In genomic region chr12:100606733-100607132, GRCm38 (mm10) we compare ENCODE assay signal across 8 mouse cellular contexts.
DNase-seq lines count a peak whose midpoint lies in the region; ATAC-seq and TF ChIP-seq lines count a peak whose summit lies in the region.

No protein-coding gene starts in this region.

- CTCF ChIA-PET in Patski (lab: Charles Lee), result interaction anchor here (1.0 to 1.6 kb wide), 4 partner anchors 19 to 440 kb away, joined by 3 to 5 read pairs (median 4); no protein-coding TSS in a partner anchor

- no peak; the same call in 1 of the 2 replicates for TF ChIP-seq CTCF in hindbrain, postnatal 0 days (IDR thresholded peaks at IDR 0.05; ENCODE audit: low read depth)
- peak; percentile 68 for TF ChIP-seq CTCF in Patski (IDR thresholded peaks at IDR 0.05)

- no peaks in the 10 kb centered on the region for H3K4me1 ChIP-seq in hindbrain, postnatal 0 days (ENCODE audit: insufficient read depth, low read length)
- no peaks in the 10 kb centered on the region for H3K4me1 ChIP-seq in hindbrain, embryonic 13.5 days (replicated peaks)
- H3K4me1 ChIP-seq in forebrain, embryonic 12.5 days, result no peaks in the 10 kb centered on the region
- H3K4me1 ChIP-seq in hindbrain, embryonic 14.5 days (replicated peaks; ENCODE audit: control insufficient read depth, insufficient read depth, low read length), result no peaks in the 10 kb centered on the region

- DNase-seq in hindbrain, postnatal 0 days (ENCODE audit: low spot score), result peak; percentile 14
- DNase-seq in 416B (ENCODE audit: low read depth) (peak; percentile 77), Patski (ENCODE audit: low read depth, low spot score) (no peak)
- peak; percentile 23 to 66 for DNase-seq in kidney, postnatal 36 days
- no peak for DNase-seq in gastrocnemius, postnatal 36 days
- no peak for DNase-seq in hindbrain, embryonic 14.5 days (ENCODE audit: low spot score)

- in situ Hi-C loops in Patski (cut with MboI; ENCODE audit: low pct_unique_long_range_greater_than_20kb), result loop anchor here (10.0 kb wide), 2 partner anchors 308 to 442 kb away; no protein-coding TSS in a partner anchor

- WGBS in hindbrain, postnatal 0 days, result 94% methylated on average over 1 of the region's 1 CpGs
- 94% methylated on average over 1 of the region's 1 CpGs for WGBS in hindbrain, embryonic 13.5 days
- WGBS in forebrain, embryonic 12.5 days, result 92% methylated on average over 1 of the region's 1 CpGs
- 94% methylated on average over 1 of the region's 1 CpGs for WGBS in hindbrain, embryonic 14.5 days

- no peak overlapping the region for H3K9ac ChIP-seq in hindbrain, postnatal 0 days (replicated peaks; ENCODE audit: low read length)
- H3K9ac ChIP-seq in hindbrain, embryonic 13.5 days, result no peak overlapping the region
- H3K9ac ChIP-seq in forebrain, embryonic 12.5 days, result no peak overlapping the region
- no peak overlapping the region for H3K9ac ChIP-seq in hindbrain, embryonic 14.5 days

- no peak overlapping the region for H3K4me3 ChIP-seq in hindbrain, postnatal 0 days (ENCODE audit: low read length)
- H3K4me3 ChIP-seq in hindbrain, embryonic 13.5 days, result no peak overlapping the region
- no peak overlapping the region for H3K4me3 ChIP-seq in forebrain, embryonic 12.5 days (replicated peaks)
- H3K4me3 ChIP-seq in hindbrain, embryonic 14.5 days (replicated peaks; ENCODE audit: low read length), result no peak overlapping the region

- POLR2A ChIA-PET in Patski (lab: Charles Lee), result no interaction called here

- H3K9me3 ChIP-seq in hindbrain, postnatal 0 days (ENCODE audit: low read length), result no peaks in the 10 kb centered on the region
- H3K9me3 ChIP-seq in hindbrain, embryonic 13.5 days, result no peaks in the 10 kb centered on the region
- no peaks in the 10 kb centered on the region for H3K9me3 ChIP-seq in forebrain, embryonic 12.5 days
- no peaks in the 10 kb centered on the region for H3K9me3 ChIP-seq in hindbrain, embryonic 14.5 days (ENCODE audit: control insufficient read depth, low read length)

- H3K4me2 ChIP-seq in hindbrain, postnatal 0 days (ENCODE audit: low read depth, low read length), result no peak overlapping the region
- no peak overlapping the region for H3K4me2 ChIP-seq in hindbrain, embryonic 13.5 days
- no peak overlapping the region for H3K4me2 ChIP-seq in forebrain, embryonic 12.5 days
- no peak overlapping the region for H3K4me2 ChIP-seq in hindbrain, embryonic 14.5 days (replicated peaks)

- intact Hi-C loops in gastrocnemius, postnatal 36 days (cut with DNase I), result loop anchor here (2.0 kb wide), 1 partner anchor 234 kb away; no protein-coding TSS in a partner anchor

- H3K27ac ChIP-seq in hindbrain, postnatal 0 days, result no peak overlapping the region
- H3K27ac ChIP-seq in hindbrain, embryonic 13.5 days, result no peak overlapping the region
- H3K27ac ChIP-seq in forebrain, embryonic 12.5 days, result no peak overlapping the region
- H3K27ac ChIP-seq in hindbrain, embryonic 14.5 days, result no peak overlapping the region

- H3K36me3 ChIP-seq in hindbrain, postnatal 0 days (ENCODE audit: insufficient read depth, low read length), result no peaks in the 10 kb centered on the region
- H3K36me3 ChIP-seq in hindbrain, embryonic 13.5 days, result no peaks in the 10 kb centered on the region
- no peaks in the 10 kb centered on the region for H3K36me3 ChIP-seq in forebrain, embryonic 12.5 days (replicated peaks)
- H3K36me3 ChIP-seq in hindbrain, embryonic 14.5 days (replicated peaks; ENCODE audit: control insufficient read depth, insufficient read depth), result no peaks in the 10 kb centered on the region

- no peak for ATAC-seq in hindbrain, postnatal 0 days
- no peak for ATAC-seq in hindbrain, embryonic 13.5 days (ENCODE audit: low FRiP score)
- ATAC-seq in Patski, result no peak
- no peak for ATAC-seq in forebrain, embryonic 12.5 days (ENCODE audit: low FRiP score)
- no peak for ATAC-seq in hindbrain, embryonic 14.5 days (ENCODE audit: low FRiP score)

- no peaks in the 10 kb centered on the region for H3K27me3 ChIP-seq in hindbrain, postnatal 0 days (ENCODE audit: insufficient read depth, low read length)
- no peaks in the 10 kb centered on the region for H3K27me3 ChIP-seq in hindbrain, embryonic 13.5 days
- H3K27me3 ChIP-seq in Patski, result no peaks in the 10 kb centered on the region
- H3K27me3 ChIP-seq in forebrain, embryonic 12.5 days, result no peaks in the 10 kb centered on the region
- H3K27me3 ChIP-seq in hindbrain, embryonic 14.5 days (ENCODE audit: control insufficient read depth, insufficient read depth, low read length), result no peaks in the 10 kb centered on the region

Comparison
In these comparisons a context has a peak if more than half of its experiments do, and no peak if none do; other contexts are left out.
1. DNase-seq: peak in hindbrain, postnatal 0 days (single experiment), 416B (single experiment) and kidney, postnatal 36 days (2 of 2); none in Patski (single experiment), gastrocnemius, postnatal 36 days (0 of 2) and hindbrain, embryonic 14.5 days (single experiment).